Mouse (Mus musculus) embryonic facial prominence, embryonic 11.5 days (tissue): ENCODE data around the gene Cep63. TPM values are rescaled to one million over a fixed set of nuclear protein-coding genes. Genes with fewer than 3 reads are reported as not detected.

Experiments
- ATAC-seq: fragments of 200-750 bp; cut with Nextera tagmentation; replicated peaks from 2 replicates; pipeline ENCODE4 v1.8.0; 2017; ENCODE audit warnings: low read depth; ENCODE audit not compliant: insufficient number of reproducible peaks, low FRiP score, low TSS enrichment
- DNase-seq: peaks from one replicate; pipeline ENCODE4 v3.0.0-alpha.2; 2015; ENCODE audit warnings: low spot score
- H3K27ac ChIP-seq: fragments of 300-500 bp; sonication (generic); replicated peaks from 2 replicates; pipeline ENCODE4 v1.5.1; 2014; ENCODE audit warnings: mild to moderate bottlenecking, low read depth, low read length, control low read depth
- H3K27me3 ChIP-seq: fragments of 300-500 bp; sonication (generic); 2 replicates; pipeline ENCODE4 v1.6.1; 2014; ENCODE audit warnings: mild to moderate bottlenecking, low read length, moderate library complexity, mixed read lengths; ENCODE audit not compliant: control insufficient read depth, insufficient read depth
- H3K36me3 ChIP-seq: fragments of 300-500 bp; sonication (generic); replicated peaks from 2 replicates; pipeline ENCODE4 v1.6.1; 2014; ENCODE audit warnings: low read depth, mild to moderate bottlenecking, low read length, moderate library complexity, mixed read lengths; ENCODE audit not compliant: control insufficient read depth, insufficient read depth
- H3K4me1 ChIP-seq: fragments of 300-500 bp; sonication (generic); 2 replicates; pipeline ENCODE4 v1.6.1; 2014; ENCODE audit warnings: low read length, mixed read lengths; ENCODE audit not compliant: control insufficient read depth, insufficient read depth
- H3K4me2 ChIP-seq: fragments of 300-500 bp; sonication (generic); 2 replicates; pipeline ENCODE4 v1.6.1; 2014; ENCODE audit warnings: low read depth, mild to moderate bottlenecking, control low read depth, low read length, moderate library complexity
- H3K4me3 ChIP-seq: fragments of 300-500 bp; sonication (generic); 2 replicates; pipeline ENCODE4 v1.5.1; 2014; ENCODE audit warnings: low read depth, low read length, control low read depth
- H3K9ac ChIP-seq: fragments of 300-500 bp; sonication (generic); replicated peaks from 2 replicates; pipeline ENCODE4 v1.6.1; 2014; ENCODE audit warnings: mild to moderate bottlenecking, control low read depth, low read length
- H3K9me3 ChIP-seq: fragments of 300-500 bp; sonication (generic); replicated peaks from 2 replicates; pipeline ENCODE4 v1.6.1; 2016; ENCODE audit warnings: mild to moderate bottlenecking, low read length, inconsistent platforms, mixed read lengths; ENCODE audit not compliant: control insufficient read depth
- WGBS: fragments of 180-500 bp; shearing (Covaris S2); extraction: QIAGEN DNeasy Blood & Tissue Kit; methylation state at CpG from one replicate; pipeline ENCODE4 v1.1.7; 2014; 5-methylcytosine and 5-hydroxymethylcytosine counted together
- polyA plus RNA-seq: library from polyadenylated mRNA; unstranded; fragments of >200 nt; fragmentation: Nextera tagmentation; extraction: Ambion mirVana; gene quantifications from 2 replicates; pipeline ENCODE4 v1.2.1, GENCODE M21; 2014

The Cep63 gene
- polyA plus RNA-seq, 1 experiment from 2014 or later, result 53.2 TPM

GRCm38 (mm10) chr9:102650637-102651036 is 24.3 kb upstream of the Cep63 start:
- no peak overlapping the region for H3K9ac ChIP-seq
- no peak overlapping the region for H3K4me2 ChIP-seq
- H3K4me1 ChIP-seq, result no peaks in the 10 kb centered on the region; the same call in 1 of the 2 replicates
- H3K36me3 ChIP-seq, result no peaks in the 10 kb centered on the region
- no peak for ATAC-seq
- no peaks in the 10 kb centered on the region for H3K9me3 ChIP-seq
- H3K27me3 ChIP-seq, result no peaks in the 10 kb centered on the region
- H3K4me3 ChIP-seq, result no peak overlapping the region
- H3K27ac ChIP-seq, result no peak overlapping the region
- 20% methylated on average over 7 of the region's 7 CpGs for WGBS
- DNase-seq, result no peak

- ATAC-seq (peak; percentile 24; the same call in 1 of the 2 replicates), DNase-seq (peak; percentile 78)
- Histone ChIP-seq H3K36me3 (no peaks in the 10 kb centered on the region), H3K27ac (no peak overlapping the region), H3K27me3 (no peaks in the 10 kb centered on the region), H3K9ac (no peak overlapping the region), H3K4me2 (no peak overlapping the region), H3K9me3 (no peaks in the 10 kb centered on the region), H3K4me1 (no peaks in the 10 kb centered on the region; the same call in 1 of the 2 replicates), H3K4me3 (no peak overlapping the region)
- 46% methylated on average over 17 of the region's 17 CpGs for WGBS
Measured at GRCm38 (mm10) chr9:102649917-102650527, 23.7 kb upstream of the Cep63 start.

GRCm38 (mm10) chr9:102647010-102647409 is 20.7 kb upstream of the Cep63 start:
- no peaks in the 10 kb centered on the region for H3K36me3 ChIP-seq
- no peak for ATAC-seq
- no peaks in the 10 kb centered on the region for H3K9me3 ChIP-seq
- WGBS, result 87% methylated on average over 6 of the region's 6 CpGs
- H3K4me1 ChIP-seq, result no peaks in the 10 kb centered on the region; the same call in none of the 2 replicates
- no peaks in the 10 kb centered on the region for H3K27me3 ChIP-seq
- H3K4me2 ChIP-seq, result no peak overlapping the region
- H3K9ac ChIP-seq, result no peak overlapping the region
- no peak overlapping the region for H3K27ac ChIP-seq
- no peak for DNase-seq
- H3K4me3 ChIP-seq, result no peak overlapping the region

- 33% methylated on average over 3 of the region's 3 CpGs for WGBS
- no peak overlapping the region for H3K9ac ChIP-seq
- no peak overlapping the region for H3K4me3 ChIP-seq
- H3K9me3 ChIP-seq, result no peaks in the 10 kb centered on the region
- H3K4me1 ChIP-seq, result no peaks in the 10 kb centered on the region; the same call in none of the 2 replicates
- DNase-seq (peak; percentile 59), ATAC-seq (no peak)
- H3K4me2 ChIP-seq, result no peak overlapping the region
- H3K27ac ChIP-seq, result peak overlapping the region; percentile 91
- no peaks in the 10 kb centered on the region for H3K27me3 ChIP-seq
- H3K36me3 ChIP-seq, result no peaks in the 10 kb centered on the region
Measured at GRCm38 (mm10) chr9:102645119-102645695, 18.9 kb upstream of the Cep63 start.

- no peaks in the 10 kb centered on the region for H3K36me3 ChIP-seq
- ATAC-seq (peak; percentile 87), DNase-seq (peak; percentile 95)
- H3K27ac ChIP-seq, result peak overlapping the region; percentile 91
- H3K4me3 ChIP-seq, result 0 out of 2 replicates have a peak overlapping the region, but pooled peaks have one; percentile 9
- 7% methylated on average over 10 of the region's 10 CpGs for WGBS
- H3K9ac ChIP-seq, result peak overlapping the region; percentile 33; the same call in 1 of the 2 replicates
- H3K9me3 ChIP-seq, result no peaks in the 10 kb centered on the region
- no peaks in the 10 kb centered on the region; the same call in none of the 2 replicates for H3K4me1 ChIP-seq
- H3K4me2 ChIP-seq, result peak overlapping the region; percentile 28
- H3K27me3 ChIP-seq, result no peaks in the 10 kb centered on the region
Measured at GRCm38 (mm10) chr9:102643486-102644101, 17.3 kb upstream of the Cep63 start.

- peak; percentile 75; the same call in 1 of the 2 replicates for ATAC-seq
- Histone ChIP-seq H3K4me3 (no peak overlapping the region), H3K36me3 (no peaks in the 10 kb centered on the region), H3K9me3 (no peaks in the 10 kb centered on the region), H3K4me2 (0 out of 2 replicates have a peak overlapping the region, but pooled peaks have one; percentile 1), H3K4me1 (no peaks in the 10 kb centered on the region; the same call in none of the 2 replicates), H3K27ac (peak overlapping the region; percentile 91), H3K27me3 (no peaks in the 10 kb centered on the region), H3K9ac (no peak overlapping the region; the same call in 1 of the 2 replicates)
- WGBS, result 20% methylated on average over 8 of the region's 8 CpGs
- DNase-seq, result peak; percentile 73
Measured at GRCm38 (mm10) chr9:102643071-102643485, 16.7 kb upstream of the Cep63 start.

- no peaks in the 10 kb centered on the region; the same call in none of the 2 replicates for H3K4me1 ChIP-seq
- ATAC-seq (no peak), DNase-seq (no peak)
- no peak overlapping the region for H3K27ac ChIP-seq
- no peak overlapping the region for H3K9ac ChIP-seq
- H3K4me3 ChIP-seq, result no peak overlapping the region
- WGBS, result 79% methylated on average over 6 of the region's 6 CpGs
- no peaks in the 10 kb centered on the region for H3K9me3 ChIP-seq
- H3K36me3 ChIP-seq, result no peaks in the 10 kb centered on the region
- no peaks in the 10 kb centered on the region for H3K27me3 ChIP-seq
- no peak overlapping the region for H3K4me2 ChIP-seq
Measured at GRCm38 (mm10) chr9:102641531-102641930, 15.2 kb upstream of the Cep63 start.

- Histone ChIP-seq H3K27me3 (no peaks in the 10 kb centered on the region), H3K9me3 (no peaks in the 10 kb centered on the region), H3K36me3 (no peaks in the 10 kb centered on the region), H3K9ac (no peak overlapping the region), H3K4me1 (no peaks in the 10 kb centered on the region; the same call in 1 of the 2 replicates), H3K27ac (no peak overlapping the region), H3K4me3 (no peak overlapping the region), H3K4me2 (no peak overlapping the region)
- ATAC-seq, result no peak
- 77% methylated on average over 8 of the region's 8 CpGs for WGBS
- DNase-seq, result no peak
Measured at GRCm38 (mm10) chr9:102639510-102639909, 13.2 kb upstream of the Cep63 start.
